Mouse (Mus musculus) adrenal gland, postnatal 25 days (tissue): ENCODE data around the gene Gm9913. TPM values are rescaled to one million over a fixed set of nuclear protein-coding genes. Genes with fewer than 3 reads are reported as not detected.

Experiments
- DNase-seq: peaks from one replicate; pipeline ENCODE4 v3.0.0; 2021; ENCODE audit warnings: mixed read lengths
- long read RNA-seq: library from polyadenylated mRNA; stranded (forward); transcript quantifications from one replicate; pipeline ENCODE4 v2.0.0, GENCODE M21; 2021
- total RNA-seq: library from RNA; stranded (reverse); gene quantifications from 2 replicates; pipeline ENCODE4 v1.2.3, GENCODE M21; 2021

Gene Gm9913
- not detected in 2 replicates for total RNA-seq
- long read RNA-seq, result 0 reads

- peak; percentile 56 for DNase-seq
Measured at GRCm38 (mm10) chr2:125505006-125505745, at the start of gene Gm9913. Gene Gm9913, plus strand, starts transcription at chr2:125505089.

GRCm38 (mm10) chr2:125456059-125456789 lies 48.7 kb upstream of the Gm9913 start:
- DNase-seq, result no peak

GRCm38 (mm10) chr2:125459087-125459486 lies 45.8 kb upstream of the Gm9913 start:
- no peak for DNase-seq

DNA sequence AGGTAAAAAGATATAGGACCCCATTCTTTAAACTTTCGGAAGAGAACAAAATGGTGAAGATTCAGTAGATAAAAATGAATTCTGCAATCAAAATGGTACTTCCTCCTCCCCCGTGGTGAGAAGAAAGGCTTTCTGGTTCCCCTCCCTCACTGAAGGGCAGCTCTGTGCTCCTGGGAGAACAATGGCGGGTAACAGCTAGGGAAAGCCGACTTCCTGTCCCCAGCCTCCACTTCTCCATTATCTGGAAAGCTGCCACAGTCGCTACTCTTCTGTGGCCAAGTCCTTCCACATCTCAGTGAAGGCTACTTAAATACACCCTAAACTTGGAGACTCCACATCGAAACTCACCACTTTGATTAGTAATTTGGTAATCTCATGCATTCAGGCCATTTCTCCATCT lies 40.9 kb upstream of the Gm9913 start:
- DNase-seq, result no peak

- DNase-seq, result no peak
Measured at GRCm38 (mm10) chr2:125470553-125471295, 34.2 kb upstream of the Gm9913 start.

DNA sequence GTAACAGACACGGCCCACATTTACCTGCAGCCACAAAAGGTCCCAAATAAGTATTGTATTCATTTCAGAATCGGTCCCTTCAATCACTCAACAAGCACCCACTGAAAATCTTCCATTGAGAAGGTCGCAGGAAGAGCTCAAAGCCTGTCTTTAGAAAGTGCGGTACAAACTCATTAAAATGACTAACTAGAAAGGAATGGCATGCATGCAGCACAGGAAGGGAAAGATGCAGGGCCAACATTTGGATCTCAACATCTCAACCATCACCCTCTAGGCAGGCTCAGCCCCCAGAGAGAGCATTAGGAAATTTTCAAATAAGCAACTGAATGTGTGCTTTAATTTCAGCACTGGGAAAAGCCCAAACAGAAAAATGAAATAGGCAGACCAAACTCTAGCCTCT lies 33.2 kb upstream of the Gm9913 start:
- no peak for DNase-seq

DNA sequence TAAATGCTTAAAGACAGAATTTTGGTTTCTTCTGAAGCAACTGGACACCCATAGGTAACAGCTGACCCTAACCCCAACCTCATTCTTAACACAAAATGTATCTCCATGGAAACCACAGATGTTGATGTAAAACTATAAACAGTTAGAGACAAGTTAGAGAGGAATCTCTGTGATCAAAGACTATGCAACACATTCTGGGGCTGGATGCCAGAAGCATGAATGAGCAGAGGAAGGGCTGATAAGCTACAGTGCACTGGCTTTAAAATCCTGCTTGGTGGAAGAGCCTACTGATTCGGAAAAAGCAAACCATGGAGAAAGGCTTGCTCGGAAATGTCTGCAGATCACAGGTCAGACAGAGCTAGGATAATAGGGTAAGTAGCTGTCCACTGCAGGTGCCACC lies 31.7 kb upstream of the Gm9913 start:
- DNase-seq, result peak; percentile 21

GRCm38 (mm10) chr2:125474690-125475089 lies 30.2 kb upstream of the Gm9913 start:
- DNase-seq, result no peak

DNA sequence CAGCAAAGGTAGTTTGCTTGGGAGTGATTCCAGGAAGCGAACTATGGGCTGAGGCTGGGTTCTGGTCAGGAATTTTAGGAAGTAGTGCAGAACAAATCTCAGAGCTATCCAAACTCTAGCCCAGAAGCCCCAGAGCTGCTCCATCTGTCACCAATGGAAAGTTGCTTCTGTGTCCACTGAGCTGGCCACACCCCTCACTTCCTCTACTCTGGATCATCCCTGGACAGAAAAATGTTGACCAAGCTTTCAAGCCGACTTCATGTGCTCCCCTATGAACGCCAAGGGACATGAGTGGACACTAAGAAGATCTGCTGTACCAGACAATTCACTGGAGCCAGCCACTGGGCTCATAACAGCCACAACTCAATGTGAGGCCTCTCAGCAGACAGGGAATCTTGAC lies 28.7 kb upstream of the Gm9913 start:
- no peak for DNase-seq

DNA sequence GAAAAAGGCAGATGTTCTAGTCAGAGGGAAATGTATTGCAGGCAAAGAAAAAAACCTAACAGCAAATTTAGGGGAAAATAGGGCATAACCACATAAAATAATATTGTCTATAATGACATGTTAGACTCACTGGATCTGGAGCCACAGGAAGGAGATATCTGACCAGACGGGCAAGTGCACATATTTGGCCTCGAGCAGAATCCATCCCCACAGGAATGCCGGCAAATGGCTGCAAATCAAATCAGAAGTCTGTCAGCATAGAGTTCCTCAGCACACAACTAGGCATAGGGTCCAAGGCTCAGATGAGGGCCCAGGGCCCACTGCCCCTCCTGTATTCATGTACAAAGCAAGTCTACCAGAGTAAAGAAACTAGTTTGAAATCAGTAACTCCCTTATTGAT lies 27.5 kb upstream of the Gm9913 start:
- DNase-seq, result no peak

DNA sequence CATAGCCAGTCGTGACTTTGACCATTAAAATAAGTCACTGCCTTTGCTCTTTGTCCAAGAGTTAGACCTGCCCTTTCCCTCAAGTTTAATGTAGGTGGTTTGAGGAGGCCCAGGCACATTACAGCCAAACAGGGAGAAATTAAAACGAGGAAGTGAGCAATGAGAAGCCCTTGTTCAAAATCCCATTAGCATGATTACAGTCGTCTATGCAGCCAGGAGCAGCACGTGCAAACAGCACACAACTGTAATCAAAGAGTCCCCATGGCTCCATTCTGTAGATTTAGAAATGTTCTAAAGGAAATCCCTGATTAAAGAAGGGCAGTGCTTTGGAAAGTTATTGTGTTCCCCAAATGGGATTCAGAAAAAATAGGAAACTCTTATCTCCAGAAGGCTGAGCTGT lies 26.2 kb upstream of the Gm9913 start:
- no peak for DNase-seq

DNA sequence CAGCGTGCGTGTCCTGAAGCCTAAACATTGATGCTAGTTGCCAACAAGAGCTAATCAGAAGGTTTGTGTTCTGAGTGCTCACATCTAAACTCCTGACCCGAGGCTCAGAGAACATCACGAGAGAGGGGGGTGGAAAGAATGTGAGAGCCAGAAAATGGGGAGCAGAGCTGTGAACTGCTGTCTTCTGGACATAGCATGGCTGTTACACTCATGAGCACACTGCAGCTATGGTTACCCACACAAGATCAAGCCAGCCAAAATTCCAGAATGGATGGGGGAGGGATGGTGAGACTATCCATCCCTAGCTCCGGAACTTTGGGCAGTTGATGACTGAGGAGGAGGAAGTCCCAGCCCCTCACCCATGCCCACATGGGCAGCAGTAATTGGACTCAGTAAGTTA lies 24.8 kb upstream of the Gm9913 start:
- DNase-seq, result no peak

DNA sequence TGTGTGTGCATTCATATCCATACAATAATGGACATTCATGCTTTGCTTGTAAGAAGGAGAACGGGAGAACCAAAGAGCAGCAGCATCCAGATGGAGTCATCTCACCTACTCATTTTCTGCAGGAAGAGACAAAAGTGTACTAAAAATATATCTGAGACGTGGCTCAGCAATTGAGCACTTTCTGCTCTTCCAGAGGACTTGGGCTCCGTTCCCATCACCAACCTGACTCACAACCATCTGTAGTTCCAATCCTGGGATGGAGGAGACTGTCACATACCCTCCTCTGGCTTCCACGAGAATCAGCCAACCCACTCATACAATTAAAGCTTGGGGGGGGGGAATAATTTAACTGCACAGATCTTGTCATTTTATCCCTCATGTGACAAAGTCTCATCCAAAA lies 23.8 kb upstream of the Gm9913 start:
- no peak for DNase-seq

DNA sequence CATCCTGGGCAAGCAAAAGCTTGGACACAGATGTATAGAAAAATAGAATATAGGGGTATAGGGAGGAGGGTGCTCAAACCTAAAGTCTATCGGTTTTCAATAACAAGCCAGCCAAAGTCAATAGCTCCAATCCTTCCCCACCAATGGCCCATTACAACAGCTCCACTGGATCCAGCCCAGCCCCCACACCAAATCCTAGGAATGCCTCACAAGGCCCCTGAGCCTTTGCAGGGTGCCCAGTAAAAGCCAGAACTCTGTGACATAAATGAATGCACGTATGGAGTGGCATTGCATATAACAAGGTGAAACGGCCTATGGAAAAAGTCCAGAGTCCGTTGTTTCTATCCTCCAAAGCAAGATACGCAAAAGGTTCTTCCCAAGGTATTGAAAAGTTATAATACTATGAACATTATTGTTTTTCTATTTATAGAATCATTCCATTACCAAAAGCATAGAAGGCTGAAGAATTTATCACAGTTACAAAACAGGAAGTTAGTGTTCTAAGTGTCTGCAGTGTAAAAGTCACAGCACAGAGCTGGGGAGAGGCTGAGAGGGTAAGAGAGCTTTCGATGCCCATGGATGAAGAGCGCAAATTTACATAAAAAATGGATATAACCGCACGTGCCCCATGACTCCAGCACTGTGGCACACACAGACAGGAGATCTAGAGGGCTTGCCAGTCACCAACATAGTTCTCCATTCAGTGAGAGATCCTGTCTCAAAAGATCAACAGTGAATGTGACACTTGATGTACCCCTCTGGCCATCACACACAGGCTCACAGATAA lies 23.2 kb upstream of the Gm9913 start:
- DNase-seq, result no peak

GRCm38 (mm10) chr2:125484164-125484563 lies 20.7 kb upstream of the Gm9913 start:
- no peak for DNase-seq

DNA sequence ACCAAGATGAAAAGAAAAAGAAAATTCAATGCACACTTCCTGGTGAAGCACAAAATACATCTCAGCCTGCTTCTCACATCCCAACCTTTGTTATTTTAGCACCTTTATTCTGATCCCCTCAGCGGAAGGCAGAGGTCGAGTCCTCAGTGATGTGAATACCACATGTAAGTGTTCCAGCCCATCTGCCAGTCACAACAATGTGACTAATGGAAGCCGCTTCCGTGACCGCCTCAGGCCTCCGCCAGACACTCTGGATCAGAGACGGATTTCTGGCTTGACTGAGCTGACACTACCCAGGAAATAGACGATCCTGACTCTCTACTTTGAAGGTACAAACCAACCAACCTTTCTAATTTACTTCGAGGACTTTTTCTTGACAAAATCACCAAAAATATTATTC lies 20.0 kb upstream of the Gm9913 start:
- no peak for DNase-seq

GRCm38 (mm10) chr2:125489979-125490378 lies 14.9 kb upstream of the Gm9913 start:
- no peak for DNase-seq

DNA sequence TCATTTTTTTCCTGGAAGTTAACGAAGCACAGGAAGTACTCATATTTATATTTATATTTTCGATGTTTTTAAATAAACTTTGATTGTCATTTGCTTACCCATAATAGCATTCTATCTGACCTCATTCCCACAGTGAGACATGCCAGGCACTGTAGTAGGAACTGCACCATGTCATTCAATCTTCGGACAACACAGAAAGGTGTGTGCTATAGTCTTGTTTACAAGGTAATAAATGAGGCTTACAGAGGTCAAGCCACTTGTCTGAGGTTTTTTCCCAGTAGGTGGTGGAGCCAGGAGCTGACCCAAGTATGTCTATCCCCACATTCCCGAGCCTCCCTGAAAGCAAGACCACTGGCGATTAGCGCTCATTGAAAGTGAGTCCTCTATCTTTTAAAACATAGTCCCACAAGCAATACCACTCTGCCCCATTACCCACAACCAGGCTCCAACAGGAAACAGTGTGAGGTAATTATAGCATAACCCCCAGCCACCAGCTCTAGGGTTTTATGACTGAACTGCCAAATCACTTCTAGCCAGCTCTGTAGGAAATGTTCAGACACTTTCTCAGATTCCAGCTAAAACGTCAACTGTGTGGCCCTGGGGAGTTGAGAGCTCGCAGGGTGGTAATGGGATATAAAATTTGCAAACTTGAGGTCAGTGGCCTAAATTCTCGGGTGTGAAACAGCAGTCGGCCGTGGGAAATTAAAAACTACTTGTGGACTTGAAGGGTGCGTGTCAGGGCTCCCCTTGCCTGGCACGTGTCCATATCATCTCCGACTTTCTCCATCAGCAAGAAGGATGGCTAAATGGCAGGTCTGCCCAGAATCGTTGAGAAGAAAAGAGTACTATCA lies 12.6 kb upstream of the Gm9913 start:
- no peak for DNase-seq

DNA sequence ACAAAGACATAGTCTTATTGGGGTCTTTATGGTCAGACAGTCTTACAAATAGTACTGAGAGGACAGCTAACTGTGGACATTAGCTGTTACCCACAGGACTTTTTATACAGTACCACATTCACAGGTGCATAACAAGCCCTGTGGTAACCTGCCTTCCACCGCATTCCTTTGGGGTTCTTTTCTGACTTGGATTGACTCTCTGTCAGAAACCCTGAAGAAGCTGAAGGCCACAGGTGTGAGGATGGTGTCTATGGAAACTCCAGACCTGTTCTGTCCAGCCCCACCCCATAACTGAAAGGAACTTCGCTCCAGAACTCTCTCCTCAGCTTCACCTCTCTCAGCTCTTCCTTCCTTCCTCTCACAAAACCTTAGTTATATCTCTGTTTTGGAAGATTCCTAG lies 10.6 kb upstream of the Gm9913 start:
- no peak for DNase-seq

DNA sequence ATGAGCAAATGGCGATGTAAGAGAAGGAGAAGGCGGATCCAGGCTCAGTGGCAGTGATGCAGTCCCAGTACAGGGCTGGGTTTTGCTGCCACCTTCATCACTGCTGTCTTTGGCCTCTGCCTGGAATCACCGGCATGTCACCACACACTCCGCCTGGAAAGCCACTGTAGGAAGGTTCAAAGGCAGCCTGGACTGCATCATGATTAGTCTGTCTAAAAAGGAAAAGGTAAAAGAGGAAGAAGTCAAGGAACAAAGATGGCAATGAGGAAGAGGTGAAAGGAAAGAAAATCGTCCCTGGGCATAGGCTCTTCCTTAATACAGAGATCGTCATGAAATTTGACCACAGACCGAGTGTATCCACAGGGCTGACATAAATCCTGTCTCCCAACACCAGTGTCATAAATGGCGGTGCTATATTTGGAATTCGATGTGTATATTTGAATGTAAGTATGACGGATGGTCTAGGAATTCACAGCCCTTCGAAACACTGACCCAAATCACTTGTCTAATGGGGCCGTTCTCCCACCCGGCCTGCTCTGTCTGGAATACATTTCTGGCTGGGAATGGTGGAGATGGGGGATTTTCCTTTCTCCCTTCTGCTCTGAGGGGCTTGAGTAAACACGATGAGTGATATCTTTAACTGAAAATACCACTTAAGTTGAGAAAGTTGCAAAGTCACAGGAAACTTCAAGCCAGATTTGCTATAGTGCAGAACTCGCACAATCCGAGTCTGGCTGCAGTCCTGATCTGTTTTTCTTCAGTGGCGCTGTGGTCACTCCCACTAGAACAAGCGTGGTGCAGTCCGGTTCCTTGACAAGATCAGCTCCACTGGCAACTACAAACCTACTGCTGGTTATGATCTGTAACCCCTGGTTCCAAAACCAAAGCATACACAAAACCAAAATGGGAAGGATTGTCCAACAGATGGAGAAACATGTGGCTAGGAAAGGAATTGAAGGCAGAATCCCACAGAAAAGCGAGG lies 9.8 kb upstream of the Gm9913 start:
- DNase-seq, result no peak
